Mouse (Mus musculus) frontal cortex, postnatal 10 days (tissue): ENCODE measurements around the gene Efcab9.

Experiments
- DNase-seq, 2 experiments: peaks; one replicate each; pipeline ENCODE4 v3.0.0; 2022; ENCODE audit warnings: low spot score in 2 of 2, mixed read lengths in 1 of 2

Efcab9 gene

GRCm38 (mm10) chr11:32531871-32532764 is at the start of gene Efcab9:
Efcab9 (minus strand) TSS chr11:32532081.
- no peak for DNase-seq

GRCm38 (mm10) chr11:32581031-32581430 is 49.1 kb upstream of the Efcab9 start:
- DNase-seq, result no peak

- peak; percentile 50 to 68 for DNase-seq
Observed at GRCm38 (mm10) chr11:32580305-32580947, 48.5 kb upstream of the Efcab9 start.

- DNase-seq, result no peak
Observed at GRCm38 (mm10) chr11:32576760-32577050, 44.8 kb upstream of the Efcab9 start.

- no peak for DNase-seq
Observed at GRCm38 (mm10) chr11:32575964-32576759, 44.3 kb upstream of the Efcab9 start.

- no peak for DNase-seq
Observed at GRCm38 (mm10) chr11:32573669-32574068, 41.8 kb upstream of the Efcab9 start.

- DNase-seq, result no peak
Observed at GRCm38 (mm10) chr11:32571103-32571502, 39.2 kb upstream of the Efcab9 start.

GRCm38 (mm10) chr11:32568637-32569293 is 36.9 kb upstream of the Efcab9 start:
- DNase-seq, result no peak

GRCm38 (mm10) chr11:32568060-32568459 is 36.2 kb upstream of the Efcab9 start:
- DNase-seq, result no peak

GRCm38 (mm10) chr11:32567000-32567855 is 35.3 kb upstream of the Efcab9 start:
- DNase-seq, result no peak

GRCm38 (mm10) chr11:32566184-32566583 is 34.3 kb upstream of the Efcab9 start:
- DNase-seq, result no peak

- DNase-seq, result no peak
Observed at GRCm38 (mm10) chr11:32565088-32565487, 33.2 kb upstream of the Efcab9 start.

GRCm38 (mm10) chr11:32564629-32565028 is 32.7 kb upstream of the Efcab9 start:
- DNase-seq, result no peak

GRCm38 (mm10) chr11:32563660-32564059 is 31.8 kb upstream of the Efcab9 start:
- no peak for DNase-seq

GRCm38 (mm10) chr11:32562706-32563105 is 30.8 kb upstream of the Efcab9 start:
- no peak for DNase-seq

GRCm38 (mm10) chr11:32561465-32562355 is 29.8 kb upstream of the Efcab9 start:
- DNase-seq, result no peak

GRCm38 (mm10) chr11:32560015-32560770 is 28.3 kb upstream of the Efcab9 start:
- no peak for DNase-seq

- no peak for DNase-seq
Observed at GRCm38 (mm10) chr11:32558677-32559076, 26.8 kb upstream of the Efcab9 start.

- no peak for DNase-seq
Observed at GRCm38 (mm10) chr11:32558026-32558425, 26.1 kb upstream of the Efcab9 start.
